Mouse (Mus musculus) neural tube, embryonic 10.5 days (tissue): Measurements from ENCODE around the gene Foxn1.

Experiments used
- DNase-seq: peaks from one replicate; pipeline ENCODE4 v3.0.0-alpha.2; 2017; ENCODE audit warnings: low spot score; ENCODE audit errors: extremely low spot score

Gene Foxn1

GRCm38 (mm10) chr11:78386508-78387043, at the start of gene Foxn1:
Foxn1 (minus strand) TSS chr11:78386558.
- DNase-seq: no peak

GRCm38 (mm10) chr11:78435776-78436349, 49.5 kb upstream of the Foxn1 start:
- DNase-seq: peak; percentile 80

DNA sequence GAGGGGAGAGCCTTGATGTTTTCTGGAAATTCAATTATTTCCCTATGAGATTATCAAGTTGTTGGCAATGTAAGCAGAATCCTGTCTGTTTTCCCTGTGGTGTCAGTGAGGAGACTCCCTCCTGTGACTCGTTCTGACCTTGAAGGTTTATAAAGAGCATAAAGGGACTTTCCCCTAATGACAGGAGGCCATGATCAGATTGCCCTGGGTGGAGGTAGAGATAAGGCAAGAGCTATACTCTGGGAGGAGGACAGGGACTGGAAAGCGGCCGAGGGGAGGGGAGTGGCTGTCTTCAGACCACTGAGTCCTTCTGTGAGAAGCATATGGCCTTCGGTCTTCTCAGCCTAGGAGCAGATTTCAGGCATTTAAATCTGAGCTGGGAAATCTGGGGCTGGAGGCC, 47.7 kb upstream of the Foxn1 start:
- DNase-seq: no peak

DNA sequence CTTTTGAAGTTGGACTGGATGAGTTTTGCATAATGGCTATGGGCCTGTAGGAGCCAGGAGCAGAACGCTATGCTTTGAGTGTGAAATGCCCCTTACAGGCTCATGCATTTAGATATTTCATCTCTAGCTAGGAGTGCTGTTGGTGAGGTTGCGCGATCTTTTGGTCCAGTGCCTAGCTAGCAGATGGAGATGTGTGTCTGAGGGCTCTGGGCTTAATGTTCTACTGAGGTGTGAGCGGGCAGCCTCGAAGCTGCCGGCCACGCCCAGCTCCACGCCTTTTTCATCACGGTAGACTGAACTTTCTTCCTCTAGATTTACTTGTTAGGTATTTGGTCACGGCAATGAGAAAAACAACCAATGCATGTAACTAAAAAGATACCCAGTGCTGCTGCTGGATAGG, 44.8 kb upstream of the Foxn1 start:
- no peak for DNase-seq

GRCm38 (mm10) chr11:78430195-78430878, 44.0 kb upstream of the Foxn1 start:
- DNase-seq: no peak

DNA sequence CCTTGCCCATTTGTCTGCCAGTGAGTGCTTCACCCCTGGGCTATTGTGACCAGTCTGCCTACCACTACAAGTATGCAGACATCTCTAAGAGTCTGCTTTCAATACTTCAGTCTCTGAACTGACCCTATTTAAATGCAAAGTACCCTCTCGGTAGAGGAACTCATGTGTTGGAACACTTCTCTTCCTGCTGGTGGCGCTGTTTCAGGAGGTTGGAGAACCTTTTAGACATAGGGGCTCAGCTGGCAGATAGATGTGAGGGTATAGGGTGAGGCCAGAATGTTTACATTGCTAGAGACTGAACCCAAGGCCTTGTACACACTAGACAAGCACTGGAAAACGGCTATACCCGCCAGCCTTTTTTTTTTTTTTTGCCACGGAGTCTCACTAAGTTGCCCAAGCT, 42.0 kb upstream of the Foxn1 start:
- no peak for DNase-seq

- no peak for DNase-seq
Measured at GRCm38 (mm10) chr11:78427655-78428054, 41.3 kb upstream of the Foxn1 start.

DNA sequence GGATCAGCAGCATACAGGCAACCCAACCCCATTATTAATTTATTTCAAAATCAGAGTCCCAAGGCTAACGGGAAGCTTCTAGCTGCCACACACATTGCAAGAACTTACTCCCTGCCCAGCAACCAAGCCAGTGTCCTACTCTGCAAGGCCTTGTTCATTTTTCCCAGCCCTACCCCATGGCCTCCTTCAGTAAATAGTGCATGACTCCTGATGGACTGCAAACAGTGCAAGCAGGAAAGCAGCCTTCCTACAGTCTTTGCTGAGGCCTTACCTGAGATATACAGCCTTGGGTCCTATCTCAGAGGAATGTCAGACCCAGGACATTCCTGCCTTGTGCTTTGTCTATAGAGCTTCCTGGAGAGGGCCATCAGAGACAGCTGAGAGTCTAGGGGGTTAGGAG, 39.2 kb upstream of the Foxn1 start:
- no peak for DNase-seq

- no peak for DNase-seq
Measured at GRCm38 (mm10) chr11:78424352-78424751, 38.0 kb upstream of the Foxn1 start.

- no peak for DNase-seq
Measured at GRCm38 (mm10) chr11:78422055-78422819, 35.9 kb upstream of the Foxn1 start, which contains the start of gene Slc13a2. Slc13a2 (minus strand) TSS chr11:78422217.

GRCm38 (mm10) chr11:78421201-78422009, 35.0 kb upstream of the Foxn1 start:
- no peak for DNase-seq

DNA sequence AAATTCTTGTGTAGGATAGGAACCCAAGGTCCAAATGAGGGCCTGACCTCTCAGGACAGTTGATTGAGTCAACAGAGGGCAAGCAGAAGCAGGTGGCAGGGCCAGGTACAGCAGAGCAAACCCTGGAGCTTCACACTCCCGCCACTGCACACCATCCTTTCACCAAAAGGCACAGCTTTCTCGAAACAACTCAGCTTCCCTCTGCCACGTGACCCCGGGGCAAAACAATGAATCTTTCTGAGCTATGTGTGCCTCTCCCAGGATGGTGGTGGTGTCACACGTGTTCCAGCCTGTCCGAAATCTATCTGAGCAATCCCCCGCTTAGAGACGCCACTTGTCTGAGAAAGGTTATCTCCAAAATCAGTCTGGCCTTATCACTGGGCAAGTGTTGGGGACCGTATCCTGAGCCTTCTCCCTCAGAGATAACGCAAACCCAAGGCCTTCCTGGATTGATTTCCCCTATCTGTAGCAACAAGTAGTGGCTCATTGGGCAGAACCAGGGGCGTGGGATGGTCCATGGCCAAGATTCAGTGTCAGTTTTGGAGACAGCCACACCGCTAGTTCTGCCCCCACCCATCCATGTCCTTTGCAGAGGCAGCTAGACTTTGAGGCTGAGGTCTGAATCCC, 34.0 kb upstream of the Foxn1 start:
- no peak for DNase-seq

DNA sequence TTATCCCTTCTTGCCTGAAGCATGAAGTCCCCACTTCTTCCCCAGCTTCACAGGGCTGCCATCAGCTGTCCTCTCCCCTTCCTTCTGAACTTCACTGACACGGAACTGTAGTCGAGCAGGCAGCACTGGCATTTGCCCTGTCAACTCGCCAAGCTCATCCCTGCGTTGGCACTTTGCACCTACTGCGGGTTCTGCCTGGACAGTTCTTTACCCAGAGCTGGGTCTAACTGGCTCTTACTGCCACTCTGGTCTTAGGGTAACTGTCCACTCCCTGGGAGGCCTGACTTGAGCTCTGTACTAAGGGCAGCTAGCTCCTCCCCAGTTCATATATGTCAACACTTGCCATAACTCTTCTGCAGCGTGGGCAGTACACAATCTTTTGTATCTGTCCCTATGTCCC, 30.5 kb upstream of the Foxn1 start:
- no peak for DNase-seq

GRCm38 (mm10) chr11:78412861-78413260, 26.5 kb upstream of the Foxn1 start:
- no peak for DNase-seq

GRCm38 (mm10) chr11:78412324-78412850, 26.0 kb upstream of the Foxn1 start:
- no peak for DNase-seq

GRCm38 (mm10) chr11:78411606-78412323, 25.4 kb upstream of the Foxn1 start:
- DNase-seq: no peak

- DNase-seq: no peak
Measured at GRCm38 (mm10) chr11:78408256-78409240, 22.2 kb upstream of the Foxn1 start.

- DNase-seq: no peak
Measured at GRCm38 (mm10) chr11:78402062-78402461, 15.7 kb upstream of the Foxn1 start.

DNA sequence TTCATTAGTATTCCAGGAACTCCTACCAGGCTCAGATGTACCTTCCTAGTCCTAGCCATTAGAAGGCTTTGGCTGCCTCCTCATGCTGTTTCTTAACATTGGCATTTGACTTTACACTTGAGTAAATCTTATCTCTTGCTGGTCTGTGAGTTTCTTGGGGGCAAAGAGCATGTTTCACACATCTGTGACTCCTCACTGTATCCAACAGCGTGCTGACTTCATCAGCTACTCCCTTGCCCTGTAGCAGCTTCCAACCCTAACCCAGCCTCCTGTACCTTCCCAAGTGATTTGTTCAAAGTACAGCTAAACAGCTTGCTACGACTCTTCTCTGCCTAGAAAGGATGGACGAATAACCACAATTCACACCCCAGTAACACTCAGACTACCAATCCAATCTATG, 15.1 kb upstream of the Foxn1 start:
- no peak for DNase-seq
